Comparison of ENCODE assay signal across 8 mouse cellular contexts in genomic region chr17:70848511-70849398, GRCm38 (mm10). TPM values are rescaled to one million over a fixed set of nuclear protein-coding genes. Genes with fewer than 3 reads are reported as not detected.
DNase-seq lines count a peak whose midpoint lies in the region; TF ChIP-seq lines count a peak whose summit lies in the region.

No protein-coding gene starts in this region.

- H3K27me3 ChIP-seq in heart, adult 2 months (ENCODE audit: control insufficient read depth, insufficient read depth, low read length) = no peaks in the 10 kb centered on the region

- 2% methylated on average over 23 of the region's 23 CpGs for WGBS in heart, adult 2 months

- TF ChIP-seq CTCF in heart, adult 2 months (IDR thresholded peaks at IDR 0.05) = no peak

- intact Hi-C loops in heart, adult 2 months (cut with DNase I) = loop anchor here (1.0 to 10.0 kb wide), 3 partner anchors 120 to 1986 kb away; partner anchors contain the start of gene Ypel5

- no peaks in the 10 kb centered on the region for H3K79me2 ChIP-seq in heart, adult 2 months (replicated peaks; ENCODE audit: control insufficient read depth, insufficient read depth, low read length)

- peak overlapping the region; percentile 73 for H3K9ac ChIP-seq in heart, adult 2 months (ENCODE audit: low read depth, low read length)

- TF ChIP-seq EP300 in heart, adult 2 months (IDR thresholded peaks at IDR 0.05; ENCODE audit: insufficient read depth, low read depth, low read length) = no peak

- H3K36me3 ChIP-seq in heart, adult 2 months (ENCODE audit: control insufficient read depth, insufficient read depth, low read length) = peaks cover 7% of the 10 kb centered on the region

- peak; percentile 3; the same call in 1 of the 2 replicates for TF ChIP-seq POLR2A in heart, adult 2 months (IDR thresholded peaks at IDR 0.05; ENCODE audit: insufficient read depth, low read depth, low read length)

- peaks cover 6% of the 10 kb centered on the region for H3K4me1 ChIP-seq in heart, adult 2 months (ENCODE audit: control insufficient read depth, insufficient read depth, low read length)

- H3K4me3 ChIP-seq in heart, adult 2 months = peak overlapping the region; percentile 80

- peak; percentile 26 for DNase-seq in MEL-GATA-1-ER (ENCODE audit: extremely low read depth, low read depth)
- peak; percentile 73 for DNase-seq in embryo, embryonic 10 days (ENCODE audit: low spot score)
- peak; percentile 74 to 77 for DNase-seq in heart, adult 2 months
- DNase-seq in kidney, adult 8-10 months = peak; percentile 35 to 43
- DNase-seq in lung, postnatal 10 days = peak; percentile 77
- peak; percentile 19 for DNase-seq in spleen, adult 12 weeks (ENCODE audit: low spot score)
- no peak for DNase-seq in cerebellum, adult 8-10 months
- DNase-seq in right cerebral cortex, postnatal 4 days = no peak

- peak overlapping the region; percentile 96 for H3K27ac ChIP-seq in heart, adult 2 months

RNA-seq across cellular contexts. Expression of gene Tgif1, which starts 4.6 kb away (rescaled TPM):
- 1 to 10 TPM; 3.0 to 4.0 TPM for total RNA-seq in heart, adult 2 months (2021)
- 8.6 and 14.0 TPM in 2 replicates for polyA plus RNA-seq in heart, adult 2 months (2012; rRNA removed)

Comparison
In these comparisons a context has a peak if more than half of its experiments do, and no peak if none do; other contexts are left out.
1. DNase-seq: peak in MEL-GATA-1-ER (single experiment), embryo, embryonic 10 days (single experiment), heart, adult 2 months (2 of 2), kidney, adult 8-10 months (2 of 2), lung, postnatal 10 days (single experiment) and spleen, adult 12 weeks (single experiment); none in cerebellum, adult 8-10 months (single experiment) and right cerebral cortex, postnatal 4 days (single experiment).